Mouse (Mus musculus): Measurements from ENCODE around the gene C130050O18Rik. TPM values are rescaled to one million over a fixed set of nuclear protein-coding genes. Genes with fewer than 3 reads are reported as not detected.

Gene C130050O18Rik
- polyA plus RNA-seq, 1 experiment from 2014 or later = 0.17 TPM

DNA sequence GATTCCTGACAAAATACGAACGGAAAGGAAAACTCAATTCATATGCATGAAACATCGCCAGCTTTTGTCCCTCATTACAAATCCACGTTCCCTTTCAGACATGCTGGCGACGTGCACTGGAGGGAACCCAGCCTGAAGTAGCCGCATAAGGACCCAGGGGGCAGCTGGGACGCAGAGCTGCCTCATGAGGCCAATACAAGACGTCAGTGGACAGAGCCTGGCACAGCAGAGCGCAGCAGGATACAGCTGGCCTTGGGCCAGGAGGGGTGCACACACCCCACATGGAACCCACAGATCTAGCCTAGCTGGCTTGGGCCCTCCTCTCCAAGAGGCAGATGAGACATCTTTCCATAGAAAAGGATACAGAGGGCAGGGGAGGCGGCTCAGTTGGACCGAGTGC is 33.4 kb downstream of the C130050O18Rik start:
- no peaks in the 10 kb centered on the region for H3K27me3 ChIP-seq (ENCODE audit: control insufficient read depth, insufficient read depth, low read length)
- no peak overlapping the region for H3K9ac ChIP-seq (replicated peaks; ENCODE audit: low read depth, low read length)
- no peaks in the 10 kb centered on the region for H3K9me3 ChIP-seq (ENCODE audit: control insufficient read depth, low read length)
- no peaks in the 10 kb centered on the region for H3K36me3 ChIP-seq (ENCODE audit: control insufficient read depth, insufficient read depth, low read length)
- H3K4me3 ChIP-seq (ENCODE audit: low read depth, low read length) = no peak overlapping the region
- peaks cover 24% of the 10 kb centered on the region for H3K4me1 ChIP-seq (ENCODE audit: control insufficient read depth, insufficient read depth, low read length)
- H3K4me2 ChIP-seq (ENCODE audit: low read depth, low read length) = no peak overlapping the region
- 62% methylated on average over 12 of the region's 12 CpGs for WGBS
- ATAC-seq (ENCODE audit: low read depth) = no peak
- no peak overlapping the region for H3K27ac ChIP-seq (ENCODE audit: low read depth, low read length)

- H3K9me3 ChIP-seq (ENCODE audit: control insufficient read depth, low read length) = no peaks in the 10 kb centered on the region
- 64% methylated on average over 5 of the region's 5 CpGs for WGBS
- no peak overlapping the region for H3K4me3 ChIP-seq (ENCODE audit: low read depth, low read length)
- no peaks in the 10 kb centered on the region for H3K36me3 ChIP-seq (ENCODE audit: control insufficient read depth, insufficient read depth, low read length)
- no peaks in the 10 kb centered on the region for H3K27me3 ChIP-seq (ENCODE audit: control insufficient read depth, insufficient read depth, low read length)
- ATAC-seq (ENCODE audit: low read depth) = no peak
- H3K9ac ChIP-seq (replicated peaks; ENCODE audit: low read depth, low read length) = no peak overlapping the region
- H3K4me1 ChIP-seq (ENCODE audit: control insufficient read depth, insufficient read depth, low read length) = peaks cover 8% of the 10 kb centered on the region; the same call in 1 of the 2 replicates
- no peak overlapping the region for H3K27ac ChIP-seq (ENCODE audit: low read depth, low read length)
- no peak overlapping the region for H3K4me2 ChIP-seq (ENCODE audit: low read depth, low read length)
These were observed 35.4 kb downstream of the C130050O18Rik start for GRCm38 (mm10) chr5:139440451-139440850.

DNA sequence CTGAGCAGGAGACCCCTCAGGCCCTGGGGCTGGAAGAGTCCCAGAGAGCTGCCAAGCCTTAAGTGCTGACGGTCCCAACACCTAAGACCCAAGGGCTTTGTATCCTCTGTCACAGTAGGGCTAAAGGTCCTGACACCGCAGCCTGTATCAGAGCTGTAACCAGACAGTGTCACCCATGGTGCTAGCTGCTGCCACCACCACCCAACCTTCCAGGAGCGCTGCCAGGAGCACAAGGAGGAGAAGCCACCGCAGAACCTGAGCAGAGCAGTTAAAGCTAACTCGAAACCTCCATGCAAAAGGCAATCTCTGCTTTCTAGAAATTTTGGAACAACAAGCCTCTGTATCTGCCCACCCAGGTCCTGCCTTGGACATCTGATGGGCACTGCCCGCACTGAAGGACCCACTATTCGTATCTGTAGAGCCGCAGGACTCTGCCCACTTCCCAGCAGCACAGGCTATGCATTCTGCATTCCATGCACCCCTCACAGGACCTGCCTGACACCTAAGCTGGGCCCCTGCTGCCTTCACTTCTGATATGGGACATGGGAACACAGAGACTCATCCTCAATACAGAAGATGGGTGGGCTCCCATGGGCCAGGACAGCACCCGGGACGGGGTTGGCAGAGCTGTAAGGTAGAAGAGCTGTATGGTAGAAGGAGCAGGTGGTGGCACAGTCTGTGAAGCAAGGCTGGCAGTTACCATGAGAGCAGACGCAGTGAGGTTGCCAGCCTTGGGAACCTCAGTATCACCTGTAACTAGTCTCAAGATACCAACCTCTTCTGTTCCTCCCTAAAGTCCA is 36.0 kb downstream of the C130050O18Rik start:
- WGBS = 95% methylated on average over 11 of the region's 11 CpGs
- no peak overlapping the region; the same call in 1 of the 2 replicates for H3K27ac ChIP-seq (ENCODE audit: low read depth, low read length)

GRCm38 (mm10) chr5:139441726-139442018 is 36.6 kb downstream of the C130050O18Rik start:
- WGBS = 87% methylated on average over 2 of the region's 2 CpGs
- no peaks in the 10 kb centered on the region for H3K27me3 ChIP-seq (ENCODE audit: control insufficient read depth, insufficient read depth, low read length)
- peaks cover 7% of the 10 kb centered on the region; the same call in 1 of the 2 replicates for H3K4me1 ChIP-seq (ENCODE audit: control insufficient read depth, insufficient read depth, low read length)
- no peak overlapping the region for H3K4me3 ChIP-seq (ENCODE audit: low read depth, low read length)
- H3K27ac ChIP-seq (ENCODE audit: low read depth, low read length) = peak overlapping the region; percentile 16; the same call in 1 of the 2 replicates
- H3K9me3 ChIP-seq (ENCODE audit: control insufficient read depth, low read length) = no peaks in the 10 kb centered on the region
- H3K4me2 ChIP-seq (ENCODE audit: low read depth, low read length) = no peak overlapping the region
- no peak for ATAC-seq (ENCODE audit: low read depth)
- H3K36me3 ChIP-seq (ENCODE audit: control insufficient read depth, insufficient read depth, low read length) = no peaks in the 10 kb centered on the region
- H3K9ac ChIP-seq (replicated peaks; ENCODE audit: low read depth, low read length) = no peak overlapping the region

More for the DNA sequence above, 36.0 kb downstream of the C130050O18Rik start:
- H3K9ac ChIP-seq (replicated peaks; ENCODE audit: low read depth, low read length) = no peak overlapping the region
- no peaks in the 10 kb centered on the region for H3K36me3 ChIP-seq (ENCODE audit: control insufficient read depth, insufficient read depth, low read length)
- no peak overlapping the region for H3K4me3 ChIP-seq (ENCODE audit: low read depth, low read length)
- H3K27me3 ChIP-seq (ENCODE audit: control insufficient read depth, insufficient read depth, low read length) = no peaks in the 10 kb centered on the region
- peaks cover 7% of the 10 kb centered on the region; the same call in 1 of the 2 replicates for H3K4me1 ChIP-seq (ENCODE audit: control insufficient read depth, insufficient read depth, low read length)
- no peak for ATAC-seq (ENCODE audit: low read depth)
- H3K9me3 ChIP-seq (ENCODE audit: control insufficient read depth, low read length) = no peaks in the 10 kb centered on the region
- no peak overlapping the region for H3K4me2 ChIP-seq (ENCODE audit: low read depth, low read length)

DNA sequence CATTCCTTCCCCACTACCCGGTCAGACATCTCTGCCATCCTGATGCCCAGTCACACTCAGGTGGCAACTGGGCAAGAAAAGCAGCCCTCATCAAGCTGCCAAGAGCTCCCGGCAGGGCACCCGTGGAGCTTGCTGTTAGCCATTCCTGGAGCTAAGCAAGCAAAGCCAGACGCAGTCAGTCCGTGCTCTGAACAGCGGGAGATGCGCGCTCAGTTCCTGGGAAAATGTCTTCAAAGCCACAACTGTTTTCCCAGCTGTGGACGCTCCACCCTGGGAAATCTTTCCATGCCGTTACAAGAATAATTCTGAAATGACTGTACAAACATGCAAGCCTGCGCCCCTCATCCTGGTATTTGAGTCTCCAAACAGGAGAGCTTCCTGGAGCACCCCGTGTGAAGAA is 37.3 kb downstream of the C130050O18Rik start:
- WGBS = 67% methylated on average over 12 of the region's 12 CpGs
- Histone ChIP-seq H3K36me3 (ENCODE audit: control insufficient read depth, insufficient read depth, low read length) (no peaks in the 10 kb centered on the region), H3K27me3 (ENCODE audit: control insufficient read depth, insufficient read depth, low read length) (no peaks in the 10 kb centered on the region), H3K4me2 (ENCODE audit: low read depth, low read length) (no peak overlapping the region), H3K4me1 (ENCODE audit: control insufficient read depth, insufficient read depth, low read length) (peaks cover 7% of the 10 kb centered on the region; the same call in 1 of the 2 replicates), H3K9ac (replicated peaks; ENCODE audit: low read depth, low read length) (no peak overlapping the region), H3K4me3 (ENCODE audit: low read depth, low read length) (no peak overlapping the region), H3K27ac (ENCODE audit: low read depth, low read length) (peak overlapping the region; percentile 24; the same call in 1 of the 2 replicates), H3K9me3 (ENCODE audit: control insufficient read depth, low read length) (no peaks in the 10 kb centered on the region)
- no peak for ATAC-seq (ENCODE audit: low read depth)

DNA sequence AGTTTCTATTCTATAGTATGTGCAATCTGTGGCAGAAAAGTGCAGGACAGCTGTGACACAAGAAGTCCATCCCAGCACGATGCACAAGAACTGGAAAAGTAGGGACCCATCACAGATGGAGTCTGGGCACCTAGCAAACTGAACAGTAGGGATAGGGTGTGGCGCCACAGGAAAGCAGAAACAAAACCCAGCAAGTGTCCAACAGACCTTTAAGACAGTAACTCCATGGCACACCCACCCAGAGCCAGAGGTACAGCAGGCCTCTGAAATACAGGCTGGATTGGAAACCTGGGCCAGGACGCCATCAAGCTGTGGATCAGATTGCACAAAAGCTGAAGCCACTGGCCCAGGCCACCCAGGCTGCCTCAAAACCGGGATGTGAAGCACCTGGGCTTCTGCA is 37.9 kb downstream of the C130050O18Rik start:
- WGBS = 79% methylated on average over 4 of the region's 4 CpGs
- H3K27ac ChIP-seq (ENCODE audit: low read depth, low read length) = peak overlapping the region; percentile 44; the same call in 1 of the 2 replicates

GRCm38 (mm10) chr5:139445258-139445657 is 40.2 kb downstream of the C130050O18Rik start:
- no peak for ATAC-seq (ENCODE audit: low read depth)
- peaks cover 13% of the 10 kb centered on the region; the same call in 1 of the 2 replicates for H3K4me1 ChIP-seq (ENCODE audit: control insufficient read depth, insufficient read depth, low read length)
- 90% methylated on average over 8 of the region's 8 CpGs for WGBS

More for the DNA sequence above, 37.9 kb downstream of the C130050O18Rik start:
- H3K4me2 ChIP-seq (ENCODE audit: low read depth, low read length) = no peak overlapping the region
- no peaks in the 10 kb centered on the region for H3K36me3 ChIP-seq (ENCODE audit: control insufficient read depth, insufficient read depth, low read length)
- H3K27me3 ChIP-seq (ENCODE audit: control insufficient read depth, insufficient read depth, low read length) = no peaks in the 10 kb centered on the region
- no peak overlapping the region for H3K4me3 ChIP-seq (ENCODE audit: low read depth, low read length)
- peaks cover 7% of the 10 kb centered on the region; the same call in 1 of the 2 replicates for H3K4me1 ChIP-seq (ENCODE audit: control insufficient read depth, insufficient read depth, low read length)
- no peaks in the 10 kb centered on the region for H3K9me3 ChIP-seq (ENCODE audit: control insufficient read depth, low read length)
- no peak for ATAC-seq (ENCODE audit: low read depth)
- no peak overlapping the region for H3K9ac ChIP-seq (replicated peaks; ENCODE audit: low read depth, low read length)

DNA sequence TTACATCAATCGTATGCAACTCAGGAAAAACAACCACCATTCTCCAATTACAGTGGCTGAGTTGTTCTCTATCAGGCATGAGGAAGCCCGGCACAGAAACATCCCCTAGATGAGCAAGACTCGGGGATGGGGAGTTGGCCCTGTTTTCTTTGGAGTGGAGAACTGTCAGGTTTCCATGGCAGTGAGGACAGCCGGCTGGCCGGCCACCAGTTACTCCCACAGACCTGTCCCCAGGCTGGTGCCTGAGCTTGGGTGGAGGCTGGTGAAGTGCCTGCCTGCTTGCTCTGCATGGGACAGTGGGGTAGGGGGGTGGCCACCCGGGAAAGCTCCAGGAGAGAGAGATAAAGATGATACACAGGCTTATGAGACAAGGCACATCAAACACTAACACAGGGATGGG is 42.9 kb downstream of the C130050O18Rik start:
- Histone ChIP-seq H3K4me3 (ENCODE audit: low read depth, low read length) (no peak overlapping the region), H3K27me3 (ENCODE audit: control insufficient read depth, insufficient read depth, low read length) (no peaks in the 10 kb centered on the region), H3K27ac (ENCODE audit: low read depth, low read length) (no peak overlapping the region), H3K36me3 (ENCODE audit: control insufficient read depth, insufficient read depth, low read length) (no peaks in the 10 kb centered on the region), H3K9me3 (ENCODE audit: control insufficient read depth, low read length) (no peaks in the 10 kb centered on the region), H3K4me1 (ENCODE audit: control insufficient read depth, insufficient read depth, low read length) (peaks cover 9% of the 10 kb centered on the region; the same call in 1 of the 2 replicates), H3K9ac (replicated peaks; ENCODE audit: low read depth, low read length) (no peak overlapping the region), H3K4me2 (ENCODE audit: low read depth, low read length) (no peak overlapping the region)
- WGBS = 68% methylated on average over 6 of the region's 6 CpGs
- no peak for ATAC-seq (ENCODE audit: low read depth)

More at GRCm38 (mm10) chr5:139445258-139445657, 40.2 kb downstream of the C130050O18Rik start:
- no peak overlapping the region for H3K27ac ChIP-seq (ENCODE audit: low read depth, low read length)
- no peak overlapping the region for H3K4me2 ChIP-seq (ENCODE audit: low read depth, low read length)
- no peaks in the 10 kb centered on the region for H3K9me3 ChIP-seq (ENCODE audit: control insufficient read depth, low read length)
- H3K36me3 ChIP-seq (ENCODE audit: control insufficient read depth, insufficient read depth, low read length) = no peaks in the 10 kb centered on the region
- no peaks in the 10 kb centered on the region for H3K27me3 ChIP-seq (ENCODE audit: control insufficient read depth, insufficient read depth, low read length)
- no peak overlapping the region for H3K9ac ChIP-seq (replicated peaks; ENCODE audit: low read depth, low read length)
- H3K4me3 ChIP-seq (ENCODE audit: low read depth, low read length) = no peak overlapping the region

- peak; percentile 56; the same call in 1 of the 2 replicates for ATAC-seq (ENCODE audit: low read depth)
- H3K36me3 ChIP-seq (ENCODE audit: control insufficient read depth, insufficient read depth, low read length) = no peaks in the 10 kb centered on the region
- H3K9ac ChIP-seq (replicated peaks; ENCODE audit: low read depth, low read length) = no peak overlapping the region
These were observed 44.2 kb downstream of the C130050O18Rik start for GRCm38 (mm10) chr5:139449161-139449791.

More at GRCm38 (mm10) chr5:139449161-139449791, 44.2 kb downstream of the C130050O18Rik start:
- Histone ChIP-seq H3K4me1 (ENCODE audit: control insufficient read depth, insufficient read depth, low read length) (peaks cover 9% of the 10 kb centered on the region; the same call in 1 of the 2 replicates), H3K27me3 (ENCODE audit: control insufficient read depth, insufficient read depth, low read length) (no peaks in the 10 kb centered on the region), H3K4me3 (ENCODE audit: low read depth, low read length) (no peak overlapping the region), H3K27ac (ENCODE audit: low read depth, low read length) (0 out of 2 replicates have a peak overlapping the region, but pooled peaks have one; percentile 25), H3K4me2 (ENCODE audit: low read depth, low read length) (no peak overlapping the region), H3K9me3 (ENCODE audit: control insufficient read depth, low read length) (no peaks in the 10 kb centered on the region)
- 26% methylated on average over 5 of the region's 5 CpGs for WGBS
